ENCODE assay signal across 8 mouse cellular contexts in genomic region chr1:59163030-59163461, GRCm38 (mm10). TPM values are rescaled to one million over a fixed set of nuclear protein-coding genes. Genes with fewer than 3 reads are reported as not detected.
DNase-seq lines count a peak whose midpoint lies in the region; ATAC-seq and TF ChIP-seq lines count a peak whose summit lies in the region.

Gene Mpp4, minus strand, starts transcription at chr1:59163389.

- no peak within 1 kb of the TSS for H3K4me2 ChIP-seq in hindbrain, embryonic 11.5 days (replicated peaks; ENCODE audit: low read depth, low read length)

- no peak for TF ChIP-seq CTCF in ES-Bruce4 (IDR thresholded peaks at IDR 0.05; ENCODE audit: low read depth, low read length)

- peaks cover 4% of the 10 kb centered on the region for H3K4me1 ChIP-seq in ES-Bruce4 (ENCODE audit: control insufficient read depth, insufficient read depth, low read length)
- no peaks in the 10 kb centered on the region for H3K4me1 ChIP-seq in hindbrain, embryonic 11.5 days (replicated peaks; ENCODE audit: control insufficient read depth, insufficient read depth, low read length)

- no peak within 1 kb of the TSS for H3K27ac ChIP-seq in ES-Bruce4 (ENCODE audit: insufficient read depth, low read length)
- no peak within 1 kb of the TSS for H3K27ac ChIP-seq in hindbrain, embryonic 11.5 days (ENCODE audit: low read depth, low read length)

- H3K4me3 ChIP-seq in ES-Bruce4 (ENCODE audit: low read depth, low read length) = peak within 1 kb of the TSS; percentile 15
- H3K4me3 ChIP-seq in hindbrain, embryonic 11.5 days (ENCODE audit: low read depth, low read length) = no peak within 1 kb of the TSS

- no peaks in the 10 kb centered on the region for H3K9me3 ChIP-seq in ES-Bruce4 (replicated peaks; ENCODE audit: control insufficient read depth, insufficient read depth, low read length, poor library complexity, severe bottlenecking)
- no peaks in the 10 kb centered on the region for H3K9me3 ChIP-seq in hindbrain, embryonic 11.5 days (ENCODE audit: control insufficient read depth, low read length)

- H3K36me3 ChIP-seq in ES-Bruce4 (ENCODE audit: control insufficient read depth, insufficient read depth, low read length, poor library complexity, severe bottlenecking) = peaks cover 7% of the 10 kb centered on the region
- H3K36me3 ChIP-seq in hindbrain, embryonic 11.5 days (ENCODE audit: control insufficient read depth, insufficient read depth, low read length) = peaks cover 5% of the 10 kb centered on the region; the same call in 1 of the 2 replicates

- 52% methylated on average over 12 of the region's 12 CpGs for WGBS in hindbrain, embryonic 11.5 days

- DNase-seq in 3134 (ENCODE audit: extremely low read depth, insufficient read length, low spot score) = peak; percentile 75
- peak; percentile 31 to 53 for DNase-seq in frontal cortex, postnatal 14 days (ENCODE audit: low spot score in 2 of 2)
- DNase-seq in thymus, postnatal 4 days = peak; percentile 82
- no peak for DNase-seq in embryo, embryonic 9.5 days (ENCODE audit: extremely low spot score)
- no peak for DNase-seq in gastrocnemius, postnatal 25 days
- DNase-seq in hindbrain, embryonic 11.5 days (ENCODE audit: low spot score) = no peak

- no peaks in the 10 kb centered on the region for H3K27me3 ChIP-seq in ES-Bruce4 (ENCODE audit: control insufficient read depth, insufficient read depth, low read length, poor library complexity, severe bottlenecking)
- H3K27me3 ChIP-seq in hindbrain, embryonic 11.5 days (ENCODE audit: control insufficient read depth, insufficient read depth, low read length) = no peaks in the 10 kb centered on the region

- peak; percentile 59 for ATAC-seq in megakaryocyte, adult 5-6 weeks (ENCODE audit: poor library complexity, severe bottlenecking)
- no peak for ATAC-seq in hindbrain, embryonic 11.5 days (ENCODE audit: low FRiP score)

- H3K9ac ChIP-seq in ES-Bruce4 (ENCODE audit: low read depth, poor library complexity, severe bottlenecking) = no peak within 1 kb of the TSS
- no peak within 1 kb of the TSS for H3K9ac ChIP-seq in hindbrain, embryonic 11.5 days (ENCODE audit: low read depth, low read length)

- TF ChIP-seq EP300 in ES-Bruce4 (IDR thresholded peaks at IDR 0.05; ENCODE audit: insufficient read depth, low read depth, low read length) = no peak

- TF ChIP-seq POLR2A in ES-Bruce4 (IDR thresholded peaks at IDR 0.05; ENCODE audit: insufficient read depth, low read length) = no peak

RNA-seq across cellular contexts. Expression of gene Mpp4, which starts in this region (rescaled TPM):
- 0.54 and 0.97 TPM in 2 replicates for polyA plus RNA-seq in ES-Bruce4 (2011; ENCODE audit: insufficient read depth, insufficient read length, low read depth, missing spikeins)
- 0.11 TPM in 1 of 2 replicates, not detected in the other for total RNA-seq in megakaryocyte, adult 5-6 weeks (2015)
- total RNA-seq in megakaryocyte, adult 5-6 weeks (2017) = not detected in 2 replicates
- under 1 TPM in 1 of 2 experiments, not detected in 1; 0.20 TPM for total RNA-seq in gastrocnemius, postnatal 25 days (2021)
- 0.33 and 0.96 TPM in 2 replicates for polyA plus RNA-seq in hindbrain, embryonic 11.5 days (2014; fragmentation: Nextera tagmentation; extraction: Ambion mirVana)

Comparison
In these comparisons a context has a peak if more than half of its experiments do, and no peak if none do; other contexts are left out.
1. Peak in ATAC-seq in megakaryocyte, adult 5-6 weeks; RNA of the gene not detected or under 1 TPM.
2. DNase-seq: peak in 3134 (single experiment), frontal cortex, postnatal 14 days (2 of 2) and thymus, postnatal 4 days (single experiment); none in embryo, embryonic 9.5 days (single experiment), gastrocnemius, postnatal 25 days (single experiment) and hindbrain, embryonic 11.5 days (single experiment).